Mouse (Mus musculus) lung, postnatal 14 days (tissue): Measurements from ENCODE around the gene Scp2d1.
"Not testable (repeated sequence)": the region's sequence is repeated elsewhere in the genome, so short reads cannot be mapped to it uniquely, and the experiment has no call there.

ENCODE experiments used
- DNase-seq: peaks from one replicate; pipeline ENCODE4 v3.0.0; 2021

The Scp2d1 gene

GRCm38 (mm10) chr2:144823356-144823755 lies at the start of gene Scp2d1:
Gene Scp2d1 (plus strand): TSS chr2:144823656.
- not testable (repeated sequence) for DNase-seq

GRCm38 (mm10) chr2:144774636-144775160 lies 48.8 kb upstream of the Scp2d1 start:
- no peak for DNase-seq

DNA sequence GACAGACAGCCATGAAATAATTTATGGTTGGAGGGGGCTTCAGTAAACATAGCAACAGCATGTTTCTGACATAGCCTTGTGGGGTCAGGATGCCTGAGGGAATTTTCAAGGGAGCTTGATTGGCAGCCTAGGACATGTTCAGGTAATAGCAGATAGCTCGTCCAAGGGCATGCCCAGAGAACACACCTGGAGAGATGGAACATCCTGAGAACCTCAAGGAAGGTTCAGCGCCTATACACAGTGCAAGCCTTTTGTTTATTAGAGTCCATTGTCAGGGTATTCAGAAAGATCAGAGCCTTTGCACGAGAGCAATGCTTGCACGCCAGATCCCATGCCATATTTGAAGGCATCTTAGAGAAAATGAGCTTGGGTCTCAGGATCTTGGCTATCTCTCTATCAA lies 47.8 kb upstream of the Scp2d1 start:
- DNase-seq: no peak

DNA sequence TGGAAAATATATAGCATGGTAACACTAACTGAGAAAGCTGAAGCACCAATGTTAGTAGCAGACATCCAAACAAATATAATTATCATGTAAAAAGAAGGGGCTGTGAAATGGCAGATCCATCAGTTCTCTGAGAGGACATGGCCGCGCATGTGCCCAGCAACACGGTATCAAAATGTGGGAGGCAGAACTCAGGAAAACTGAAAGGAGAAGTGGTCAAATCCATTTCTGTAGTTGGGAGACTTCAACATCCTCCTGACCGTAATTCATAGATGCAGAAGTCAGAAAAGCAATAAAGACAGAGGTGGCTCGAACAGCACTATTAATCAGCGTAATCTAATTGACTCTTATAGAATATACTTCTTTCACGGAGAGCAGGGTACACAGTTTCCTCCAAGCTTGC lies 44.2 kb upstream of the Scp2d1 start:
- DNase-seq: no peak

- DNase-seq: peak; percentile 9
Observed at GRCm38 (mm10) chr2:144780731-144781130, 42.7 kb upstream of the Scp2d1 start.

DNA sequence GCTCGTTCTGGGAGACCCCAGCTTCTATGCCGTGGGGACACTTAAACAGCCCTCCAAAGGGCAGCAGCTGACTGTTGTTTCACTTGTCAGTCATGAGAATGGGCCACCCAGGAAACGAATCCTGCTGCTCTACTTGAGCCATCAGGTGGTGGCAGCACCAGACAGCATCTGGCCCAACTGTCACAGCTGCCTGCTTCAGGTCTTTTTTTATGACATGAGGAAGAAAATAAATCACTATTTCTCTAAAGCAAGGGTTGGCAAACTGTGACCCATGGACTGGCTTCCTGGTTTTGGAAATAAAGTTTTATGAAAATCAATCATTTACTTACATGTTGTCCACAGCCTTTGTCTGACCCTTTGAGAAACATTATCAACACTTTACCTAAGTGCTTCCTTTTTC lies 41.6 kb upstream of the Scp2d1 start:
- no peak for DNase-seq

- no peak for DNase-seq
Observed at GRCm38 (mm10) chr2:144782481-144782880, 41.0 kb upstream of the Scp2d1 start.

DNA sequence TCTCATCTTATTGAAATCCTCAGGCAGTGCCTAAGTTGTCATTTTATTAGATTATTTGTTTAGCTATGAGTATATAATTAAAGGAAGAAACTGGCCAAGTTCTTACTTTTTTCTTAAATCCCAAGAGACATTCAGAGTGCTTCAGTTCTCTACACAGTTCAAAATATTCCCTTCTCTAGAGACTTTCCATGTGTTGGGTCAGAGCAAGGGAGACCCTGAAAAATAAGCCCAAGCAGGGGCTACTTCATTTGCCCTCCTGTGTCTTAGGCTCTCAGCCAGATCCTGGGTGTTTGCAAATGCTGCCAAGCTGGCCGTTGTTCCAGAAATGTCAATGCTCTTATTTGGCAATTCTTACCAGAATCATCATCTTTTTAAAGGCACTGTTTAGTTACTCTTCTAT lies 40.3 kb upstream of the Scp2d1 start:
- DNase-seq: no peak

- no peak for DNase-seq
Observed at GRCm38 (mm10) chr2:144783831-144784230, 39.6 kb upstream of the Scp2d1 start.

DNA sequence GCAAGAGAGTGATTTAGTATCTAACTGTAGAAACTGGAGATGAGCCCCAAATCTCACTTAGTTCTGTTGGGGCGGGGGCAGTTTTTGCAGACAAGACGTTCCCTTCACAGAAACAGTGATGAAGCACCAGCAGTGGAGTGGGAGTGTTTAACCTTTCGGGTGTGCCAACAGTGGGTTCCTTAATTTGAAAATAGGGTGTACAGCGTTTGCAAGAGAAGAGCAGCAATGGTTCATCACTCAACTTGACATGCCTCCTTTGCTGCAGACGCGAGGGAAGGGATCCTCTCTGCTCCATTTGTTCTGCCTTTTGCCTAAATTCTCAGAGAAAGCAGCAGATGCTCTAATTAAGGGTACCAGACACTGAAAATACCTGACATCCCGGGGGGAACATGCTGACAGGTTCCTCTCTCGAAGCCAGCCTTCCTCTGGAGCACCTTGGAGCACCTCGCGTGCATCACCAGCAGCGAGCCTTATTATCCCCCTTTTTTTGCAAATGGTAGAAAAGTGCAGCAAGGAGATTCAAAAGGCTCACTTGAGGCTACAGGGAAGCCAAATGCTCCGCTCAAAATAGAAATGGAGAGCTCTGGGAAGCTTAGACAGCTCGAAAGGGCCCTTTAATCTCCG lies 31.7 kb upstream of the Scp2d1 start:
- no peak for DNase-seq

GRCm38 (mm10) chr2:144797515-144797914 lies 25.9 kb upstream of the Scp2d1 start:
- no peak for DNase-seq

DNA sequence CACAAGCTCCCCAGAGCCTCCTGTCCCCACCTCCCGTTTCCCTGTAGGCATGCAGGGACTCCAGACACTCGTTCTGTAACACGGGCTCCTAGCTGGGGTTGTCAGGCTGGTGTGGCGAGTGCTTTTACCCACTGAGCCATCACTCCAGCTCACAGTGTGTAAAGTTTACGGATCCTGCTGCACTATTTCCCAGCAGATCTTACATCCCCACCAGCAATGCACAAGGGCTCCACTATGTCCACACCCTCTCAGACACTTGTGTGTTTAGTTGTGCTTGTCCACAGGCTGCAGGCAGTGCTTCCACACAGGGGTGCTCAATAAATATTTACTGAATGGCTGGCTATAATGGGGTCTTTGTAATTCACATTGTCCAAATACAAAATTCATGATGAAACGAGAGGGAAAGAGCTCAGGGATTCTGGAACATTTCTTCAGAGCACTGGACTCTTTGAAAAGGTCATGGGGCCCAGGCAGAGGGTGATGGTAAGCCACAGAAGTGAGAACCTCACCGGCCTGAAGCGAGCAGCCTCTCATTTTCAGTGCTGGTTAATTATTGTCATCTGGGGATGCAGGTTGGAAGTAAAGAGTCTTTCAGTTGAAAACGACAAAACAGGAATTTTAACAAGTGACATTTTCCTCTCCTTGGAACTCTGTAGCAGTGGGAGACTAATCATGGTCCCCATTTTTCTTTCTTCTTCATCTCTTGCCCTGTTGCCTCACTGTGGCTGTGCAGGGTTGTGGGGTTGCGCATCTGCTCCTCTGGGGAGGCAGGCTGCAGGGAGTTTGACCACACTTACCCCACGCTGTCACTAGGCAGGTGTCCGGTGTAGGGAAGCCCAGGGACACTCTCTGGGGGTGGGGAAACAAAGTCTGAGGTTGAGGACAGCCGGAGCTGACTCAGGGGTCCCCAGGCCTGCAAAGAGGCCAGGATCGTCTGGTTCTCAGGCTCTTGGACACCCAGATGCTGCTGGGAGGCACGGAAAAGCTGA lies 15.4 kb upstream of the Scp2d1 start:
- DNase-seq: no peak

DNA sequence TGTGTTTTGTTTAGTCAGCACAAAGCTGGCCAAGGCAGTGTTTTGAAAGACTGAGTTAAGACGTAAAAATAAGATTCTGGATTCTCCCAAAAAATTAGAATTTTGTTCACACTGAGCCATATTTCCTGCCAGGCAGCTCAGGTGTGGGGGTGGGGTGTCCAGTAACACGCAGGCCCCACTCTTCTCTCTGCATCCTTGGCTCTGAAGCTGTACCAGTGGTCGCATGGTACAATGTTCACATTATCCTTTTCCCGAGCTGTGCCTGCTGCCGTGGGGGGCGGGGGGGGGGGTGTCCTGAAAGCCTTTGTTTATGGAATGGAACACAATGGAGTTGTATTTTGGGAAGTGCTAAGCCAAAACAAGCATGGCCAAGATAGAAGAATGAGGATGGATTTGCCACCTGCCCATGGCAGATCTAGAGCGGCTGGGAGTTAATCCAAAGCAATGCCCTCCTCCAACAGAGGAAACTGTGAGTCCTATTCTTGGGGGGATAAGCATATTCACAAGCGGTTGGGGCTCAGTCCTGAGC lies 5.1 kb downstream of the Scp2d1 start:
- no peak for DNase-seq

DNA sequence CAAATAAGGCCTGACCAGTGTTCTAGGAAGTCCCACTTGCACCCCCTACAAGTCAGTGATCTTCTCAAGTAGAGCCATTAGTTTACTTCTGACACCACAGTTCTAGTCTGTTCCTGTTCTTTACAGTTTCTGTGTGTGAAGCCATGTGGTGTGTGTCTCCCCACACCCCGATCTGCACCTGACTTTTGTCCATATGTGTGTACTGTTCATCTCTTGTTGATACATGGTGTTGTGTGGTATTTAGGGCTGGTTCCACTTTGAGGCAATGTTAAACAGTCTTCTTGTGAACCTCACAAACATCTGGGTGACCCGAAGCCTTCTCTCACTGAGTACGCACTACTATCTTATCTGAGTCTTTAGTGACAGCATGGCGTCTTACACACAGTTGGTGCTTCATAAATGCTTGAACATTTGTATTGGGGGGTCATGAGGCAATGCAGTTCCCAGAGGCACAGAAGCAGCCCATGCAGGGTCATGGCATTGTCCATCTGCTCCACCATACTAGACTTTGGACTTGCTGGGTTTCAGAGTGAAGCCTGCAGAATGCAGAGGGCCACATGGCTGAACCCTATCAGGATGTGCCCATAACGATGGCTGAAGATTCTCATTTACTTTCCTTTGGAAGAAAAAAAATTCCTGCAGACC lies 13.3 kb downstream of the Scp2d1 start:
- DNase-seq: no peak

- DNase-seq: no peak
Observed at GRCm38 (mm10) chr2:144837312-144837679, 13.8 kb downstream of the Scp2d1 start.

- DNase-seq: peak; percentile 20
Observed at GRCm38 (mm10) chr2:144868827-144869226, 45.4 kb downstream of the Scp2d1 start.
